Mouse (Mus musculus): ENCODE results near the gene Ube2e2.
"Not testable (repeated sequence)": the region's sequence is repeated elsewhere in the genome, so short reads cannot be mapped to it uniquely, and the experiment has no call there.

Gene Ube2e2

GRCm38 (mm10) chr14:18637739-18638138, 256.3 kb downstream of the Ube2e2 start:
- DNase-seq (ENCODE audit: low spot score in 2 of 2), result no peak

- DNase-seq (ENCODE audit: low spot score in 2 of 2), result no peak
Observed at GRCm38 (mm10) chr14:18628170-18628569, 265.9 kb downstream of the Ube2e2 start.

GRCm38 (mm10) chr14:18618603-18619002, 275.5 kb downstream of the Ube2e2 start:
- no peak for DNase-seq (ENCODE audit: low spot score in 2 of 2)

GRCm38 (mm10) chr14:18601927-18602326, 292.1 kb downstream of the Ube2e2 start:
- DNase-seq (ENCODE audit: low spot score in 2 of 2), result no peak

- peak in 1 of 2 experiments; percentile 43 for DNase-seq (ENCODE audit: low spot score in 2 of 2)
Observed at GRCm38 (mm10) chr14:18586239-18587034, 307.6 kb downstream of the Ube2e2 start.

GRCm38 (mm10) chr14:18581735-18582134, 312.3 kb downstream of the Ube2e2 start:
- no peak for DNase-seq (ENCODE audit: low spot score in 2 of 2)

GRCm38 (mm10) chr14:18574756-18575155, 319.3 kb downstream of the Ube2e2 start:
- DNase-seq (ENCODE audit: low spot score in 2 of 2), result no peak

GRCm38 (mm10) chr14:18574130-18574721, 319.8 kb downstream of the Ube2e2 start:
- no peak for DNase-seq (ENCODE audit: low spot score in 2 of 2)

GRCm38 (mm10) chr14:18573286-18573956, 320.6 kb downstream of the Ube2e2 start:
- no peak for DNase-seq (ENCODE audit: low spot score in 2 of 2)

- DNase-seq (ENCODE audit: low spot score in 2 of 2), result no peak
Observed at GRCm38 (mm10) chr14:18572852-18573251, 321.2 kb downstream of the Ube2e2 start.

- no peak for DNase-seq (ENCODE audit: low spot score in 2 of 2)
Observed at GRCm38 (mm10) chr14:18569615-18570014, 324.5 kb downstream of the Ube2e2 start.

GRCm38 (mm10) chr14:18564999-18565398, 329.1 kb downstream of the Ube2e2 start:
- DNase-seq (ENCODE audit: low spot score in 2 of 2), result not testable (repeated sequence)

- DNase-seq (ENCODE audit: low spot score in 2 of 2), result no peak
Observed at GRCm38 (mm10) chr14:18555287-18555686, 338.8 kb downstream of the Ube2e2 start.

GRCm38 (mm10) chr14:18554627-18554988, 339.5 kb downstream of the Ube2e2 start:
- DNase-seq (ENCODE audit: low spot score in 2 of 2), result no peak

GRCm38 (mm10) chr14:18553987-18554626, 340.0 kb downstream of the Ube2e2 start:
- no peak for DNase-seq (ENCODE audit: low spot score in 2 of 2)

- no peak for DNase-seq (ENCODE audit: low spot score in 2 of 2)
Observed at GRCm38 (mm10) chr14:18547541-18547940, 346.5 kb downstream of the Ube2e2 start.

- DNase-seq (ENCODE audit: low spot score in 2 of 2), result not testable (repeated sequence)
Observed at GRCm38 (mm10) chr14:18539092-18539491, 355.0 kb downstream of the Ube2e2 start.

GRCm38 (mm10) chr14:18530899-18531298, 363.2 kb downstream of the Ube2e2 start:
- no peak for DNase-seq (ENCODE audit: low spot score in 2 of 2)

GRCm38 (mm10) chr14:18530496-18530895, 363.6 kb downstream of the Ube2e2 start:
- no peak for DNase-seq (ENCODE audit: low spot score in 2 of 2)

Data from cerebellum, postnatal 4 days (tissue).